Mouse (Mus musculus) heart, postnatal 0 days (tissue): Measurements from ENCODE around the gene Tipin. TPM values are rescaled to one million over a fixed set of nuclear protein-coding genes. Genes with fewer than 3 reads are reported as not detected.
"Not testable (repeated sequence)": the region's sequence is repeated elsewhere in the genome, so short reads cannot be mapped to it uniquely, and the experiment has no call there.

Source experiments
- ATAC-seq: fragments of 200-750 bp; cut with Nextera tagmentation; 2 replicates; pipeline ENCODE4 v1.8.0; 2017; ENCODE audit warnings: low read depth, moderate number of reproducible peaks, moderate library complexity; ENCODE audit not compliant: insufficient read depth
- DNase-seq: peaks from one replicate; pipeline ENCODE4 v3.0.0-alpha.2; 2016; ENCODE audit warnings: low spot score
- H3K27ac ChIP-seq: fragments of 300-500 bp; sonication (generic); 2 replicates; pipeline ENCODE4 v1.5.1; 2014; ENCODE audit warnings: low read depth, mild to moderate bottlenecking
- H3K27me3 ChIP-seq: fragments of 300-500 bp; sonication (generic); 2 replicates; pipeline ENCODE4 v1.6.1; 2014; ENCODE audit warnings: low read length, mixed read lengths; ENCODE audit not compliant: control insufficient read depth, insufficient read depth
- H3K36me3 ChIP-seq: fragments of 300-500 bp; sonication (generic); replicated peaks from 2 replicates; pipeline ENCODE4 v1.6.1; 2014; ENCODE audit warnings: low read length, mixed read lengths; ENCODE audit not compliant: control insufficient read depth, insufficient read depth
- H3K4me1 ChIP-seq: fragments of 300-500 bp; sonication (generic); 2 replicates; pipeline ENCODE4 v1.6.1; 2014; ENCODE audit warnings: antibody characterized with exemption; ENCODE audit not compliant: control insufficient read depth, insufficient read depth
- H3K4me2 ChIP-seq: fragments of 300-500 bp; sonication (generic); 2 replicates; pipeline ENCODE4 v1.6.1; 2014; ENCODE audit warnings: low read depth, mild to moderate bottlenecking, low read length, moderate library complexity
- H3K4me3 ChIP-seq: fragments of 300-500 bp; sonication (generic); 2 replicates; pipeline ENCODE4 v1.5.1; 2014; ENCODE audit warnings: low read depth, low read length
- H3K9ac ChIP-seq: fragments of 300-500 bp; sonication (generic); replicated peaks from 2 replicates; pipeline ENCODE4 v1.6.1; 2014; ENCODE audit warnings: low read depth, low read length, mixed read lengths
- H3K9me3 ChIP-seq: fragments of 300-500 bp; sonication (generic); replicated peaks from 2 replicates; pipeline ENCODE4 v1.6.1; 2016; ENCODE audit warnings: low read length; ENCODE audit not compliant: control insufficient read depth
- CTCF ChIP-seq: IDR thresholded peaks from 2 replicates; pipeline ENCODE4 v1.5.1; 2016; ENCODE audit warnings: antibody characterized with exemption, control low read depth, low read depth
- EP300 ChIP-seq: IDR thresholded peaks from 2 replicates; pipeline ENCODE4 v1.6.1; 2016; ENCODE audit warnings: antibody characterized with exemption, low read depth
- WGBS: fragments of 180-500 bp; shearing (Covaris S2); extraction: QIAGEN DNeasy Blood & Tissue Kit; methylation state at CpG from one replicate; pipeline ENCODE4 v1.1.7; 2014; 5-methylcytosine and 5-hydroxymethylcytosine counted together
- polyA plus RNA-seq: library from polyadenylated mRNA; unstranded; fragments of >200 nt; fragmentation: Nextera tagmentation; extraction: Ambion mirVana; gene quantifications from 2 replicates; pipeline ENCODE4 v1.2.1, GENCODE M21; 2015
- total RNA-seq: library from RNA; depleted of rRNA; stranded (reverse); fragments of >200 nt; gene quantifications from 2 replicates; pipeline ENCODE4 v1.2.3, GENCODE M21; 2014; ENCODE audit warnings: low replicate concordance

The Tipin gene
- total and polyA plus RNA-seq, 2 experiments from 2014 or later: 19.8 to 60.7 TPM

DNA sequence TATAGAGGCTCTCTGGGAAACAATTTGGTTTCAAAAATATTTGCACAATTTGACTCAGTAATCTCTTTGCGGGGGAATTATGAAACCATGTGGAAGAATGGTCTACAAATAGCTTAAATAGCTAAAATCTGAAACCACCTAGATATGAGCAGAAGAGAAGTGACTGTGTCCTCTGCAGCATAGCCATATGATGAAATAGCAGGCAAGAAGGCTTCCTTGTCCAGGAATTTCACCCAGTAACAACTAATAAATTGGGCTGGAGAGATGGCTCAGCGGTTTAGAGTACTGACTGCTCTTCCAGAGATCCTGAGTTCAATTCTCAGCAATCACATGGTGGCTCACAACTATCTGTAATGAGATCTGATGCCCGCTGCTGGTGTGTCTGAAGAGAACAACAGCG is 20.4 kb upstream of the Tipin start:
- Histone ChIP-seq H3K4me2 (no peak overlapping the region), H3K4me3 (no peak overlapping the region), H3K9me3 (no peaks in the 10 kb centered on the region), H3K4me1 (no peaks in the 10 kb centered on the region), H3K27me3 (no peaks in the 10 kb centered on the region), H3K27ac (no peak overlapping the region), H3K36me3 (no peaks in the 10 kb centered on the region), H3K9ac (no peak overlapping the region)
- TF ChIP-seq EP300 (no peak), CTCF (no peak)
- ATAC-seq: no peak
- DNase-seq: no peak
- WGBS: 84% methylated on average over 4 of the region's 4 CpGs

DNA sequence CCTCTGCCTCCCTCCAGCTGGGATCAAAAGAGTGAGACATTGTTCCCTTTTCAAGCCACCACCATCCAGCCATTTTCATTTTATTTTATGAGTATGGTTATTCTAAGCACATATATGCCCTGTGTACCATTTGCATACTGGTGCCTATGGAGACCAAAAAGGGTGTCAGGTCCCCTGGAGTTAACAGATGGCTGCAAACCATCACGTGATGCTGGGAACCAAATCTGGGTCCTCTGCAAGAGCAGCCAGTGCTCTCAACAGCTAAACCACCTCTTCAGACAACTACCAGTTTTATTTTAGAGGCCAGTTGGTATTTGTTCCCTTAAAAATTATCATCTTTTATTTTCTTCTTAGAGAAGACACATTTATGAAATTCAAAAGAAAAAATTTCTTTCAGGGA is 16.6 kb upstream of the Tipin start:
- DNase-seq: no peak
- TF ChIP-seq EP300 (no peak), CTCF (no peak)
- Histone ChIP-seq H3K27me3 (no peaks in the 10 kb centered on the region), H3K4me1 (no peaks in the 10 kb centered on the region), H3K36me3 (no peaks in the 10 kb centered on the region), H3K4me3 (no peak overlapping the region), H3K27ac (no peak overlapping the region), H3K4me2 (no peak overlapping the region), H3K9ac (no peak overlapping the region), H3K9me3 (no peaks in the 10 kb centered on the region)
- ATAC-seq: no peak
- WGBS: 41% methylated on average over 1 of the region's 1 CpGs

DNA sequence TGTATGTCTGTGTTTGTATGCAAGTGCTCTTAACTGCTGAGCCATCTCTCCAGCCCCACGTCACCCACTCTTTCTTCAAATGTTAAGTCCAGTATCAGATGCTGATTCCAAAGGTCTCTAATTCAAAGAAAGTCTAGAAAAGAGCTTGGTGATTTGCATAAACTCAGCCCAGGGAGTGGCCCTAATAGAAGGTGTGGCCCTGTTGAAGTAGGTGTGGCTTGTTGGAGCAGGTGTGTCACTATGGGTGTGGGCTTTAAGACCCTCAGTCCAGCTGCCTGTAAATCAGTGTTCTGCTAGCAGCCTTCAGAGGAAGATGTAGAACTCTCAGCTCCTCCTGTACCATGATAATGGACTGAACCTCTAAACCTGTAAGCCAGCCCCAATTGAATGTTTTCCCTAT is 14.2 kb upstream of the Tipin start:
- H3K27me3 ChIP-seq: no peaks in the 10 kb centered on the region
- H3K4me3 ChIP-seq: no peak overlapping the region
- no peak overlapping the region for H3K4me2 ChIP-seq
- ATAC-seq (no peak), DNase-seq (no peak)
- no peak overlapping the region for H3K9ac ChIP-seq
- no peaks in the 10 kb centered on the region for H3K9me3 ChIP-seq
- H3K36me3 ChIP-seq: no peaks in the 10 kb centered on the region
- TF ChIP-seq CTCF (no peak), EP300 (no peak)
- no peak overlapping the region for H3K27ac ChIP-seq
- H3K4me1 ChIP-seq: no peaks in the 10 kb centered on the region
- WGBS: 78% methylated on average over 1 of the region's 1 CpGs

GRCm38 (mm10) chr9:64268196-64268595 is 13.2 kb upstream of the Tipin start:
- H3K4me2 ChIP-seq: no peak overlapping the region
- ATAC-seq: no peak
- no peak overlapping the region for H3K9ac ChIP-seq
- no peaks in the 10 kb centered on the region for H3K27me3 ChIP-seq
- H3K27ac ChIP-seq: no peak overlapping the region
- H3K4me1 ChIP-seq: no peaks in the 10 kb centered on the region
- no peaks in the 10 kb centered on the region for H3K9me3 ChIP-seq
- 66% methylated on average over 10 of the region's 10 CpGs for WGBS
- no peaks in the 10 kb centered on the region for H3K36me3 ChIP-seq
- TF ChIP-seq EP300 (no peak), CTCF (no peak)
- DNase-seq: no peak
- H3K4me3 ChIP-seq: no peak overlapping the region

GRCm38 (mm10) chr9:64268836-64269235 is 12.5 kb upstream of the Tipin start:
- H3K36me3 ChIP-seq, ATAC-seq, H3K27me3 ChIP-seq, H3K27ac ChIP-seq, DNase-seq, H3K4me3 ChIP-seq, H3K4me1 ChIP-seq, H3K4me2 ChIP-seq, H3K9ac ChIP-seq, H3K9me3 ChIP-seq: not testable (repeated sequence)
- 89% methylated on average over 8 of the region's 8 CpGs for WGBS

DNA sequence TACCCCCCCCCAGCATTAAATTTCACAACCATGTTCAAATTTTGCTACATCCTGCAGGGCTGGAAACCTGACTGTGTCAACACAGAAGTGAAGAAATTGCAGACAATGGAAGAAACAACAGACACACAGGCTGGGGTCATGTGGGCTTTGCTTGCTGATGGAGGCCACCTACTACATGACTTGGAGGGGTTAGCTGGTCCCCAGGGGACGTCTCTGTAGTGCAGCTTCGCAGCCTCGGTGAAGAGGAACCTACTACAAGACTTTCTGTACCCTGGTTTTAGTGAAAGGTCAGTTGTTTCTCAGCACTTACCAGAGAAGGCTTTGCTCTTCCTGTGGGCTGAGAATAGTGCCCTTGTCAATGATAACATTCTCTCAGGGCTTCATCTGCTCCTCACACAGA is 10.1 kb upstream of the Tipin start:
- H3K9me3 ChIP-seq: no peaks in the 10 kb centered on the region
- H3K4me3 ChIP-seq: no peak overlapping the region
- no peaks in the 10 kb centered on the region for H3K27me3 ChIP-seq
- H3K27ac ChIP-seq: no peak overlapping the region
- ATAC-seq: no peak
- no peak overlapping the region for H3K4me2 ChIP-seq
- no peaks in the 10 kb centered on the region for H3K36me3 ChIP-seq
- H3K9ac ChIP-seq: no peak overlapping the region
- WGBS: 61% methylated on average over 3 of the region's 3 CpGs
- H3K4me1 ChIP-seq: no peaks in the 10 kb centered on the region
- TF ChIP-seq EP300: no peak
- no peak for TF ChIP-seq CTCF
- DNase-seq: no peak
